Mouse (Mus musculus): ENCODE results near the gene Sh2d1b2. TPM values are rescaled to one million over a fixed set of nuclear protein-coding genes. Genes with fewer than 3 reads are reported as not detected.

Gene Sh2d1b2
- polyA plus RNA-seq, 1 experiment from 2014 or later: not detected

GRCm38 (mm10) chr1:170254893-170255559, 22.5 kb downstream of the Sh2d1b2 start:
- peak overlapping the region; percentile 39; the same call in 1 of the 2 replicates for H3K27ac ChIP-seq (ENCODE audit: low read depth, low read length)
- peak overlapping the region; percentile 74 for H3K4me3 ChIP-seq (ENCODE audit: low read length)
- H3K9ac ChIP-seq (ENCODE audit: low read depth, low read length): peak overlapping the region; percentile 85
- ATAC-seq: peak; percentile 78
- H3K36me3 ChIP-seq (ENCODE audit: control insufficient read depth, insufficient read depth, low read length): no peaks in the 10 kb centered on the region
- peak overlapping the region; percentile 70 for H3K4me2 ChIP-seq (ENCODE audit: low read length)
- WGBS: 28% methylated on average over 29 of the region's 30 CpGs
- peaks cover 3% of the 10 kb centered on the region; the same call in 1 of the 2 replicates for H3K4me1 ChIP-seq (ENCODE audit: control insufficient read depth, insufficient read depth, low read depth, low read length)
- H3K27me3 ChIP-seq (replicated peaks; ENCODE audit: control insufficient read depth, insufficient read depth, low read length): no peaks in the 10 kb centered on the region
- H3K9me3 ChIP-seq (ENCODE audit: control insufficient read depth, low read length): no peaks in the 10 kb centered on the region

GRCm38 (mm10) chr1:170255560-170255910, 23.0 kb downstream of the Sh2d1b2 start:
- Histone ChIP-seq H3K9me3 (ENCODE audit: control insufficient read depth, low read length) (no peaks in the 10 kb centered on the region), H3K9ac (ENCODE audit: low read depth, low read length) (peak overlapping the region; percentile 85), H3K4me2 (ENCODE audit: low read length) (peak overlapping the region; percentile 70), H3K4me3 (ENCODE audit: low read length) (peak overlapping the region; percentile 74), H3K27me3 (replicated peaks; ENCODE audit: control insufficient read depth, insufficient read depth, low read length) (no peaks in the 10 kb centered on the region), H3K27ac (ENCODE audit: low read depth, low read length) (peak overlapping the region; percentile 39; the same call in 1 of the 2 replicates), H3K4me1 (ENCODE audit: control insufficient read depth, insufficient read depth, low read depth, low read length) (peaks cover 3% of the 10 kb centered on the region; the same call in 1 of the 2 replicates), H3K36me3 (ENCODE audit: control insufficient read depth, insufficient read depth, low read length) (no peaks in the 10 kb centered on the region)
- WGBS: 3% methylated on average over 28 of the region's 32 CpGs
- ATAC-seq: peak; percentile 100

GRCm38 (mm10) chr1:170270281-170270680, 37.7 kb downstream of the Sh2d1b2 start:
- Histone ChIP-seq H3K4me2 (ENCODE audit: low read length) (no peak overlapping the region), H3K9me3 (ENCODE audit: control insufficient read depth, low read length) (peaks cover 3% of the 10 kb centered on the region; the same call in 1 of the 2 replicates), H3K4me3 (ENCODE audit: low read length) (no peak overlapping the region), H3K9ac (ENCODE audit: low read depth, low read length) (no peak overlapping the region), H3K27me3 (replicated peaks; ENCODE audit: control insufficient read depth, insufficient read depth, low read length) (no peaks in the 10 kb centered on the region), H3K4me1 (ENCODE audit: control insufficient read depth, insufficient read depth, low read depth, low read length) (no peaks in the 10 kb centered on the region), H3K36me3 (ENCODE audit: control insufficient read depth, insufficient read depth, low read length) (no peaks in the 10 kb centered on the region), H3K27ac (ENCODE audit: low read depth, low read length) (no peak overlapping the region)
- 85% methylated on average over 6 of the region's 6 CpGs for WGBS
- no peak for ATAC-seq

- Histone ChIP-seq H3K9me3 (ENCODE audit: control insufficient read depth, low read length) (peaks cover 3% of the 10 kb centered on the region; the same call in 1 of the 2 replicates), H3K36me3 (ENCODE audit: control insufficient read depth, insufficient read depth, low read length) (no peaks in the 10 kb centered on the region), H3K4me2 (ENCODE audit: low read length) (no peak overlapping the region), H3K27me3 (replicated peaks; ENCODE audit: control insufficient read depth, insufficient read depth, low read length) (no peaks in the 10 kb centered on the region), H3K27ac (ENCODE audit: low read depth, low read length) (no peak overlapping the region), H3K4me3 (ENCODE audit: low read length) (no peak overlapping the region), H3K4me1 (ENCODE audit: control insufficient read depth, insufficient read depth, low read depth, low read length) (no peaks in the 10 kb centered on the region), H3K9ac (ENCODE audit: low read depth, low read length) (no peak overlapping the region)
- 91% methylated on average over 4 of the region's 4 CpGs for WGBS
- ATAC-seq: no peak
These were observed 38.1 kb downstream of the Sh2d1b2 start for GRCm38 (mm10) chr1:170270696-170271095.

GRCm38 (mm10) chr1:170273252-170273651, 40.7 kb downstream of the Sh2d1b2 start:
- no peak overlapping the region for H3K4me2 ChIP-seq (ENCODE audit: low read length)
- ATAC-seq: no peak

GRCm38 (mm10) chr1:170277016-170277415, 44.5 kb downstream of the Sh2d1b2 start, which contains the start of gene Sh2d1b1:
Gene Sh2d1b1 (plus strand): TSS chr1:170277320.
- H3K4me1 ChIP-seq (ENCODE audit: control insufficient read depth, insufficient read depth, low read depth, low read length): no peaks in the 10 kb centered on the region
- H3K9ac ChIP-seq (ENCODE audit: low read depth, low read length): no peak within 1 kb of the TSS
- H3K4me3 ChIP-seq (ENCODE audit: low read length): no peak within 1 kb of the TSS
- ATAC-seq: no peak
- no peak within 1 kb of the TSS for H3K4me2 ChIP-seq (ENCODE audit: low read length)
- no peak within 1 kb of the TSS for H3K27ac ChIP-seq (ENCODE audit: low read depth, low read length)
- H3K27me3 ChIP-seq (replicated peaks; ENCODE audit: control insufficient read depth, insufficient read depth, low read length): no peaks in the 10 kb centered on the region
- no peaks in the 10 kb centered on the region for H3K36me3 ChIP-seq (ENCODE audit: control insufficient read depth, insufficient read depth, low read length)
- WGBS: 93% methylated on average over 2 of the region's 3 CpGs
- H3K9me3 ChIP-seq (ENCODE audit: control insufficient read depth, low read length): no peaks in the 10 kb centered on the region

More at GRCm38 (mm10) chr1:170273252-170273651, 40.7 kb downstream of the Sh2d1b2 start:
- Histone ChIP-seq H3K9me3 (ENCODE audit: control insufficient read depth, low read length) (no peaks in the 10 kb centered on the region), H3K27me3 (replicated peaks; ENCODE audit: control insufficient read depth, insufficient read depth, low read length) (no peaks in the 10 kb centered on the region), H3K4me1 (ENCODE audit: control insufficient read depth, insufficient read depth, low read depth, low read length) (no peaks in the 10 kb centered on the region), H3K27ac (ENCODE audit: low read depth, low read length) (no peak overlapping the region), H3K36me3 (ENCODE audit: control insufficient read depth, insufficient read depth, low read length) (no peaks in the 10 kb centered on the region), H3K9ac (ENCODE audit: low read depth, low read length) (no peak overlapping the region), H3K4me3 (ENCODE audit: low read length) (no peak overlapping the region)

- no peak for ATAC-seq
- H3K4me1 ChIP-seq (ENCODE audit: control insufficient read depth, insufficient read depth, low read depth, low read length): no peaks in the 10 kb centered on the region
- H3K36me3 ChIP-seq (ENCODE audit: control insufficient read depth, insufficient read depth, low read length): no peaks in the 10 kb centered on the region
- no peaks in the 10 kb centered on the region for H3K9me3 ChIP-seq (ENCODE audit: control insufficient read depth, low read length)
- WGBS: 81% methylated on average over 4 of the region's 4 CpGs
- no peak overlapping the region for H3K27ac ChIP-seq (ENCODE audit: low read depth, low read length)
- no peak overlapping the region for H3K4me2 ChIP-seq (ENCODE audit: low read length)
- H3K27me3 ChIP-seq (replicated peaks; ENCODE audit: control insufficient read depth, insufficient read depth, low read length): no peaks in the 10 kb centered on the region
- no peak overlapping the region for H3K4me3 ChIP-seq (ENCODE audit: low read length)
- H3K9ac ChIP-seq (ENCODE audit: low read depth, low read length): no peak overlapping the region
These were observed 50.0 kb downstream of the Sh2d1b2 start for GRCm38 (mm10) chr1:170282415-170283129.

- Histone ChIP-seq H3K4me2 (ENCODE audit: low read length) (peak overlapping the region; percentile 35; the same call in 1 of the 2 replicates), H3K4me3 (ENCODE audit: low read length) (no peak overlapping the region), H3K9ac (ENCODE audit: low read depth, low read length) (no peak overlapping the region), H3K36me3 (ENCODE audit: control insufficient read depth, insufficient read depth, low read length) (no peaks in the 10 kb centered on the region), H3K27me3 (replicated peaks; ENCODE audit: control insufficient read depth, insufficient read depth, low read length) (no peaks in the 10 kb centered on the region), H3K9me3 (ENCODE audit: control insufficient read depth, low read length) (no peaks in the 10 kb centered on the region), H3K4me1 (ENCODE audit: control insufficient read depth, insufficient read depth, low read depth, low read length) (no peaks in the 10 kb centered on the region), H3K27ac (ENCODE audit: low read depth, low read length) (no peak overlapping the region)
- ATAC-seq: peak; percentile 78
- 35% methylated on average over 9 of the region's 9 CpGs for WGBS
These were observed 59.8 kb downstream of the Sh2d1b2 start for GRCm38 (mm10) chr1:170292239-170292951.

- no peak for ATAC-seq
- WGBS: 76% methylated on average over 5 of the region's 5 CpGs
- H3K9me3 ChIP-seq (ENCODE audit: control insufficient read depth, low read length): no peaks in the 10 kb centered on the region
These were observed 60.7 kb downstream of the Sh2d1b2 start for GRCm38 (mm10) chr1:170293257-170293656.

More at GRCm38 (mm10) chr1:170293257-170293656, 60.7 kb downstream of the Sh2d1b2 start:
- Histone ChIP-seq H3K36me3 (ENCODE audit: control insufficient read depth, insufficient read depth, low read length) (no peaks in the 10 kb centered on the region), H3K4me2 (ENCODE audit: low read length) (no peak overlapping the region), H3K27ac (ENCODE audit: low read depth, low read length) (no peak overlapping the region), H3K4me3 (ENCODE audit: low read length) (no peak overlapping the region), H3K9ac (ENCODE audit: low read depth, low read length) (no peak overlapping the region), H3K27me3 (replicated peaks; ENCODE audit: control insufficient read depth, insufficient read depth, low read length) (no peaks in the 10 kb centered on the region), H3K4me1 (ENCODE audit: control insufficient read depth, insufficient read depth, low read depth, low read length) (no peaks in the 10 kb centered on the region)

Measured in hindbrain, embryonic 16.5 days (tissue).